Mouse (Mus musculus): Measurements from ENCODE around the gene Grap2. TPM values are rescaled to one million over a fixed set of nuclear protein-coding genes. Genes with fewer than 3 reads are reported as not detected.
"Not testable (repeated sequence)": the region's sequence is repeated elsewhere in the genome, so short reads cannot be mapped to it uniquely, and the experiment has no call there.

Gene Grap2
- total RNA-seq, 2 experiments from 2014 or later = 159 to 164 TPM

DNA sequence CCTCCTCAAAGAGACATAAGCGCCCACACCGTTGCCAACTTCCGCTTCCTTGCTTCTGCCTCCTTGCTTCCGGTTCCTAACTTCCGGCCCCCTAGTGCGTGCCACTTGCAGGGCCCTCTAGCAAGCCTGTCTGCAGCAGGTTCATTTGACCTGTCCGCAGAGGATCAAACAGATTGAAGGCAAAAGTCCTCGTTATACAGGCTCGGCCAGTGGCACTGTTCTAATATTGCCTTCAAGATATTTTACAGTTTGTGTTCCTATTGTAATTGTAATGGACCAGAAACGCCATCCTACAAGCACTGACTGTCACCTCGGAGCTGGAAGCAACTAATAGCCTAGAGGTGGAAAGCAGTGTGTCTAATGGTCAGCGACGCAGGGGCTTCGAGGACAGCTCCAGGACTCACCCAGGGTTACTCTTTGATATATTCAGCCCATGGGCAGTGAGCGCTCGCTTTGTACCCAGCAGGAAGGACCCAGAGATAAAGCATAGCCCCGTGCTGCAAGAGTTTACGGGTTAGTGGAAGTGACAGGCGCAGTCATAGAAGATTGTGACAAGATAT lies 7.2 kb upstream of the Grap2 start, which contains the start of gene Enthd1:
TSS of gene Enthd1 (minus strand) at position 51 of the 560 bp plus-strand sequence.
- ATAC-seq (replicated peaks; ENCODE audit: low FRiP score, poor library complexity, severe bottlenecking) = no peak

DNA sequence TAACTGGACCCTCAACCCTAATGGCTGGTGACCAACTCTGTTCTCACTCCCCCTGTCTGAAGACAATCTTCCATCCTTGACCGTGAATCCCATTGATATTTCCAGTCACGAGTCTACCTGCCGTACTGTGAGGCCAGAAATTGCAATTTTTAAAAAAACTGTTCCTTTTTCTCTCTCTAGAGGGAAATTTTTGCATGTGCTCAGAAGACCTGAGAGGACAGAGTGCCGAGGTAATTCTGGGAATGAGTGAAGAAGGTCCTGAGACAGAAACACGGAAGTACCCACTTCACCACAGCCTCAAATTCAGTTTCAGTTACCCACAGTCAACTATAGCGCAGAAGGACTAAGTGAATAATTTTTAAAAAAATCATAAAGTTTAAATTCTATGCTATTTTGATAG lies 5.7 kb upstream of the Grap2 start:
- ATAC-seq (replicated peaks; ENCODE audit: low FRiP score, poor library complexity, severe bottlenecking) = no peak

DNA sequence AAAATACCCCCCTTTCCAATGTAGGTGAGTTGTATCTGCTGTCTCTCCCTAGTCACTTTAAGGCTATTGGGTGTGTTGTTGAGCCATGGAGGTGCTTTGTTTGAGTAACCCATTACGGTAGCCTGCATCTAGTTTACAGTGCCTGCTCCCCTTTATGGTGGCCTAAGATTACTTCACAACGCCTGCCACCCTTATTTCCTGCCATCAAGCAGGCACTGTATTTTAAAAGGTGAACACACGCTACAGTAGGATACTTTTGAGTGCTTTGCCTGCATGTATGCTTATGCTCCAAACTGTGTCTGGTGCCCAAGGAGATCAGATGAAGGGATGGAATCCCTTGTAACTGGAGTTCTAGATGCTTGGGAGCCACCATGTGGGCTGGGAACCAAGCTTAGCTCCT lies 5.3 kb upstream of the Grap2 start:
- ATAC-seq (replicated peaks; ENCODE audit: low FRiP score, poor library complexity, severe bottlenecking) = no peak

DNA sequence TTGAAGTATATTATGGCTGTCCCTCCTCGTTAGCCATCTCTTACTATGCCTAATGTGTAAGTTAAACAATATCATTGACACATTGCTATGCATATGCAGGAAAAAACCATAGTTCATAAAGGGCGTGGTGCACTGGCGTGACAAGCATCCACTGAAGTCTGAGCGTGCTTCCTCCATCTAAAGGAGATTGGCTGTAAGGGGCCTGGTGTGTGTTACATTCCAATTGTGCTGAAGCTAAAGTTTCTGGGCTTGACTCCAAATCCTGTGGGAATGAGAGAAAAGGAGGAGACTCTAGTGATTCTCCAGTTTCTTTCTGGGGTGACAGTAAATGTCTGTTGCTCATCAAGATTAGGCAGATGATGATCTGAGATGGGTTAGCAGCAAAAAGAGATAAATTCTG lies 4.7 kb upstream of the Grap2 start:
- no peak for ATAC-seq (replicated peaks; ENCODE audit: low FRiP score, poor library complexity, severe bottlenecking)

DNA sequence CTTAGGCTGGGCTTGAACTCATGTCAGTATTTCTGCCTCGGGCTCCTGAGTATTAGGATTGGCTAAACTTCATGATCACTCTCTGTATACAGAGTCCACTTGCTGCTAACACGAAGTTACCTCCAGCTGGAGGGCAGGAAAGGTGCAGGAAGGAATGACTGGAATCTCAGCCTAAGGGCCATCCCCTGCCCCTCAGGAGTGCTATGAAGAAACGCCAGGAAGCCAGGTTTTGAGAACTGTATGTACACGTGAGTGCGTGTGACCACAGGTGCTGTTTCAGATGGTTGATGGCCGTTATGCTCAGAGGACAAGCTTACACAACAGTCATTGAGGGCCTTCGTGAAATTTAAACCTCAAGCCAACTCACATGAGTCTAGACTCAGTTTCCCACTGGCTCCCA lies 3.2 kb upstream of the Grap2 start:
- ATAC-seq (replicated peaks; ENCODE audit: low FRiP score, poor library complexity, severe bottlenecking) = 0 out of 2 replicates have a peak, but pooled peaks have one; percentile 32

DNA sequence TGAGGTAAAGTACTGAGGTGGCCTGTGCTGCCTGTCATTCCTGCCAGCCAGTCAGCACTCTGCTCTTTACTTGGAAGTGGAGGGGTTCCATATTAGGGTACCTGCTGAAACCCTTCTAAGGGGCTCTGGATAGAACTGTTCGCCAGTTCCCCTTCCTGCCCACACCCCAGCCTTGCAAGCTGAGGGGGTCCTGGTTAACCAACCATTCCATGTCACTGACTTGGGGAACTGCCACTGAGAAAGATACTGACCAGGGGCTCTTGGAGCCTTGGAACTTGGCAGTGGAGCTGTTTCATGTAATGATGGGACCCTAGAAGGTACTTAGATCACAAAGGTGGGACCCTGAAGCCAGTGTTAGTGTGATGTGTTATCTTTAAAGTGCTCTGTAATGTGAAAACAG lies 2.2 kb upstream of the Grap2 start:
- no peak for ATAC-seq (replicated peaks; ENCODE audit: low FRiP score, poor library complexity, severe bottlenecking)

DNA sequence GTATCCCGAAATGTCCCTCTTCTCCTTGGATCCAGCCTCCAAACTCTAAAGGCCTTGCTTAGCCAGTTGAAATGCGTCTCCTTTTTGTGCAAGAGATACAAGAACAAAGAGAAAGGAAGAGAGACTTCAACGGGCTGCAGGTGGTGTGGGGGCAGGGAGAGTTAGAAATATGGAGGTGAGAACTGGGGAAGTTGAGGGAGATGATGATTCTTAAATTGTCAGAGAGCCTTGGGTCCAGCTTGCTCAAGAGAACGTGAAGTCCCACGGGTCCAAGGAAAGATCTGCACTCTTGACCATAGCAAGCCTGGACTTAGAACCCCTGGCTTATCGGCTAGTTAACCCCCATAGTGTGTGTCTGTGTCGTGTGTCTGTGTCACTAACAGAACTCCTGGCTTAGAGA lies 783 bp upstream of the Grap2 start:
- ATAC-seq (replicated peaks; ENCODE audit: low FRiP score, poor library complexity, severe bottlenecking) = no peak

DNA sequence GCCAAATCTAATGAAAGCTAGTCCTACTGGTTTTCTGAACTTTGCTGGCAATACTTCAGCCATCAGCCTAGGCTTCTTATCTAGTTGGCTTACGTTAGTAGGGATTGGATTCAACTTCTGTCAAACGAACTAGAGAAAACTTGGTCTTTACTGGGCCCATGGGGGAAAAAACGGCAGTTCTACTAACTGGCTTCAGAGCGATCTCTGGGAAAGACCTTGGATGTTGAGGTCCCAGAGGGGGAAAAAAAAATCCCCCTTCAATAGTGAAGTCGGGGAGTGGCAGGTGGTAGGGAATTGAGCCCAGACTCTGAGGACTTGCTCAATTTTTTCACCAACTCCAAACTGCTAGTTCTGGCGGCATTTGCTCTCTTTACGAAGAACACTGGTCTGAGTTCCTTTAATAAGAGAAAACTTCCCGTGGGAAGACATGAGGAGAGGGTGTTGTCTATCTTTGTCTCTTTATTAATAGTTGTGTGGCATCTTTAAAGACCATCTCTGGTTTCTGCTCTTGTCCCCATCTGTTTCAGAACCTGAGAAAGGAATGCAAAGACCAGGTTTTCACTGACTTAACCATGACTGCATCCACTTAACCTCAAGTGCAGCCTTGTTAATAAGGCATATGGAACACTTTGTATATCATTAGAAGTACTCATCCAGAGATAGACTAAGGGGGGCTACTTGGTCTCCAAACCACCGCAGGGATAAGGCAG lies 572 bp downstream of the Grap2 start:
- no peak for ATAC-seq (replicated peaks; ENCODE audit: low FRiP score, poor library complexity, severe bottlenecking)

DNA sequence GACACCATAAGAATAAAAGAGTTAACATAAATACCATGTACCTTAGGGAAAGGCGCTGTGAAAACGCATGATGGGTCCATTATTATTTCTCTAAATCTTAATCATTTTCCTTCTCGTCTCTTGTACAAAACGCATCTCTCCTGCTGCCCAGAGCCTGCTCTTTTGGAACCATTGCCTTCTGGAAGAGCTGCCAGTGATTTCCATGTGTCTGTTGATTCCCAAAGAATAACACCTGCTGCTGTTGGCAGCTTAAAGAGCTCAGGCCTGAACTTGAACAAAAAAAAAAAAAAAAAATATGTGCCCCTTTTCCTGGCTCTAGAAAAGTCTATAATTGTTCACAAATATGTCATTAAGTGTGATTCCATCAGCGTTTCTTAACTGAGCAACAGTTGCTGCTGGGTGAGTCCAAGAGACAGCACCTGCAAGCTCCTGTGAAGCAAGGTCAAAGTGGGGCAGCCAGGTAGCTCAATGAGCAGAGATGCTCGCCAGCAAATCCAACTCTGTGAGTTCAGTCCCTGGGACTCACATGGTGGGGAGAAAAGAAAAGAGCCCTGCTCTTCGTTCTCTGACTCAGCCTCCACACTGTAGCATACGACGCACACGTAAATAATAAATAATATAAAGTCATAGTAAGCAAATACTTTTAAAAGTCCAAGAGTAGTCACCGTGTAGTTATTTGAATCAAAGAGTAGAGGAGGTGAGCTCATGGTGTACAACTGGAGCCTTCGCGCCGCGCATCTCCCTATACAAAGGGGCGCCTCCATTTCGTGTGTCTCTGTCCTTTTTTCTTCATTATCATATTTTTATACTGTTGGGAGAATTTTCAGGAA lies 2.0 kb downstream of the Grap2 start:
- ATAC-seq (replicated peaks; ENCODE audit: low FRiP score, poor library complexity, severe bottlenecking) = no peak

DNA sequence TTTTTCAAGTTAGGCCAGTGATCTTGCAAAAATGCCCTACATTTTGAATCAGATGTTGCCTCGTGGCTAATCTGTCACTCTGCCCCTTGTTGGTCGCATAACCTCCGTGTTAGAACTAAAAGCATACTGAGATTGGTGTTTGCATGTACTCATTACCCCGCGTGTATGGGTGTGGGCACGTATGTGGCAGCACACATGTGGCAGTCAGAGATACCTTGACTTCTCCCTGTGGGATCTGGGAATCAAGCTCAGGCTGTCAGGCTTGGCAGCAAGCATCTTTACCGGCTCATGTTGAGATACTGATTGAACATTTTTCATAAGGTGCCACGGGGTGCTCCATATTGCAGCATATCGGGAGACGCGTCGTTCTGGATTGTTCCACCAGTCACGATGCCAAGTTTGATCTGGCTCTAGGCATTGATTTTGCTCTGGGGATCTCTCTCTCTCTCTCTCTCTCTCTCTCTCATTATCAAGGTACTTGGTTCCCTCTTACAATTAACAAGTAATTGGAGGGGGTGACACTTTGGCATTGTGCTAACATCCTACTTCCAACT lies 3.5 kb downstream of the Grap2 start:
- no peak for ATAC-seq (replicated peaks; ENCODE audit: low FRiP score, poor library complexity, severe bottlenecking)

DNA sequence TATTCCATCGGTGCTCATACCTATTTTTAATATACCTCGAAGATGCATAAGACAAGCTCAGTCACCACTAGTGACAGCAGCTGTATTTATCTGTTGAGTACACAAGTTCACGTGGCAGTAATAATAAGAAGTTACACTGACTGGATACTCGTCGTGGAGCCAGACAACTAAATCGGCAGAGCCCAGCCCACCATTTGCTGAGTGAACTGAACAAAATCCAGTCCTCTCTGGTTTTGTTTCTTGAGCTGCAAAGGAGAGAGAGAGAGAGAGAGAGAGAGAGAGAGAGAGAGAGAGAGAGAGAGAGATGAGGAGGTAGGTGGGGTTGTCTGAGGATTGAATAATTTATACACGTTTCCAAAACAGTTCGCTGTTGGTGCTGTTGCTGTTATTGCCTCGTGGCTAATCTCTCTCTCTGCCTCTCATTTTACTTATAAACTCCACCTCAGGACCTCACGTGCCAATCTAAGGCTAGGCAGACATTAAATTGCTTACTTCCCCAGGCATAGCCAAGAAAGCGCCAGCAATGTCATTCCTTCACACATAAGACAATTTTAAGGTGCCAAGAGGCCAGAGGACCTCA lies 4.1 kb downstream of the Grap2 start:
- ATAC-seq (replicated peaks; ENCODE audit: low FRiP score, poor library complexity, severe bottlenecking) = no peak

DNA sequence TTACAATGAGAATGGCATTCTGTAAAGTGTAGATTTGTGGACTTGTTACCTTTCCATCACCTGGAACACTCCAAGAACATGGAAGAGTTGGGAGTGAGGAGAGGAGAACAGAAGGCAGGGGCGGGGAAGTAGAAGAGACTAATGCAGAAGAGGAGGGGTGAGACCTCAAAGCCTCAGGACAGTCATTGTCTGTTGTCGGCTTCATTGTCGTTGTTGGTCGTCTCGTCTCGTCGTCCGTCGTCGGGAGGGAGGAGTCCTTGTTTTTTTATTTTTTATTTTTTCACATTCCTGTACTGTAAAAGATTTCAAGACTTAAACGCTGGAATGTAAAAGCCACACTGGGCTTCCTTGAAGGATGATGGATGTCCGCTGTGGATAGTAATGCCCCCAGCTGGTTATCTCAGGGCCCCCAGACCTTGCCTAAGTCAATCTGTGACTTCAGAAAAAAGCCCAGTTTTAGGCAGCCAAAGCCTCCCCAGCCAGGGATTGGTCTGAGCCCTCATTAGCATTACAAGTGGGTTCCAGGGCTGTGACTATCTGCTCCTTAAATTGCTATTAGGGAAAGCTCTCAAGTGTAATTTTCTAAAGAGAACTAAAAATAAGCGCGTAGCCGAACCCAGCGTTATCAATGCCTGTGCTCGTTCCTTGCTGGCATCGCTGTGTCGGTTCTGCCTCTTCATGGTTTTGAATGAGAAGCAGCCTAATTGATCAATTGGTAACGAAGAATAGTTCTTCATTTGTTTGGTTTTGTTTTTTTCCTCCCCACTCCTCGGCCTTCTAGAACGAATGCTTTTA lies 5.0 kb downstream of the Grap2 start:
- no peak for ATAC-seq (replicated peaks; ENCODE audit: low FRiP score, poor library complexity, severe bottlenecking)

DNA sequence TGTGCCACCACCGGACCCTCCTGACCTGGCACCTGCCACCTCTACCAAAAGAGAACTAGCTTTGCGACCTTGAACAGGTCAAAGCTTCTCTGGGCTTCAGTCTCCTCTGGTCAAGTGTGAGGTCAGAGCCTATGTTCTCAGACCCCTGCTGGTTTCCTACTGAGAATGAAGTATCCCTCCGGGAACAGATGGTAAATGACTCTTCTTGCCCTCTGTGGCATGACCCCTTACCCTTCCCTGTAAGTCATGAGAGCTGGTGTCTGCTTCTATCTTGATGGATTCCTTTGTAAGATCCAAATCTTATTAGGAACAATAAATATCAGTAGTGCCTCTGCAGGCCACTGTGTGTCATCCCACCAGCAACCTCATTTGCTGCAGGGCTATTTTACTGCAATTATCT lies 6.7 kb downstream of the Grap2 start:
- ATAC-seq (replicated peaks; ENCODE audit: low FRiP score, poor library complexity, severe bottlenecking) = no peak

DNA sequence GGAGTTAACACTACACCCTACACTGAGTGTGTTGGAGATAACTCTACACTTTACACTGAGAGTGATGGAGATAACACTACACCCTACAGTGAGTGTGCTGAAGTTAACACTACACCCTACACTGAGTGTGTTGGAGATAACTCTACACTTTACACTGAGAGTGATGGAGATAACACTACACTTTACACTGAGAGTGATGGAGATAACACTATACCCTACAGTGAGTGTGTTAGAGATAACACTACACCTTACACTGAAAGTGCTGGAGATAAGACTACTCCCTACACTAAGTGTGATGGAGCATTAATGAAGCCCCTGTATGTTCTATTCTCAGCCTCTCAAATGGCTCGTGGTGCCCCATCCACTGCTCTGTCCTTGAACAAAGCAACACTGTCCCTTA lies 8.2 kb downstream of the Grap2 start:
- ATAC-seq (replicated peaks; ENCODE audit: low FRiP score, poor library complexity, severe bottlenecking) = not testable (repeated sequence)

DNA sequence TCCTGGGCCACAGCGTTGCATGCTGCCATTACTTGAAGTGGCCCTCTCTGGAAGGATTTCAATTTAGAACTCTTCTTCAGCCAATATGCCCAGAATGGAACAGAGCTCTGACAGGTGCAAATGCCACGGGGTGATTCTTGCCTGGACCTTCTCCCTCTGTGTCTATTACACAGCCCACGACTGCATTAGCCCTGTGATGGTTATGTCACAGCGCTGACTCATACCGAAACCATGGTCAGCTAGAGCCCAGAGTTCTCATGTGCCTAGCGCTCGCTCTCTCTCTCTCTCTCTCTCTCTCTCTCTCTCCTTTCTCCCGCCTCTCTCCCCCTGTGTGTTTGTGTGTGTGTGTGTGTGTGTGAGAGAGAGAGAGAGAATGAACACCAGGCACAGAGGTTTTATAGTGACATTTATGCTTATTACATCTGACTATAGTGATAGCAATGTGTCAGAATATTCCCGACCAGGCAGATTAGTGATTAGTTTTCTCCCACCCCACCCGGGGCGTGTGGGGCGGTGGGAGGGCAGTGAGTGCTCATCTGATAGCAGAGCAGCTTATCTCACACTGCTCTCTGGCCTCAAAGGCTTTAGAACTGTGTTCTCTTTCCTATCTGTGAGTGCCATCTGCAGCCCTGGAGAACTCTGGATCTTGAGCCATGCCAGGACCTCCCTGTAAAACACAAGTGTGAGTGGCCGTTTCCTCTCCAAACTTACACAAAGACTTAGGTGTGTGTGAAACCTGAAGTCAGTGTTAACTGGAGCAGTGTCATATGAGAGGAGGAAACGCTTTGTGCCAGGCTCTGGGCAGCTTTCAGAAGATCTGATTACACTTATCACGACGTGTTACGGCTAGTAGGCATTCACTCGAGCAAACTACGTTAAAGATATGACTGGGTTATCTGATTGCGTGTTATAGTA lies 10.4 kb downstream of the Grap2 start:
- ATAC-seq (replicated peaks; ENCODE audit: low FRiP score, poor library complexity, severe bottlenecking) = no peak

DNA sequence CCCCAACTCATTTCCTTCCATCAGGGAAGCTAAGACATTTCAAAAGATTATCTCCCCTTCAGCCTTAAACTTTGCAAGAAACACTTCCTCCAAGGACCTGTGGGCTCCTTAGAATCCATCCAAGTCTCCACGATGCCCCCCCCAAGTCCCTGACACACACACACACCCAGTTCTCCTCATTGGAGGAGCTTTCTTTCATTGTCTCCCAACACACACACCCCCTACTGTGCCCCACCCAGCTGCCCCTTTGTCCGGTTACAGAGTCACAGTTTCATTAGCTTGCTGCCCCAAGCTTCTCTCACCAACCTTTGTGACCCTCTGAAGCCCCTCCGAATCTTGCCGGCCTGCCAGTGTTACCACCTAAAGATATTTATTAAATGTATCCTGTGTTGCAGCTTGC lies 13.9 kb downstream of the Grap2 start:
- no peak for ATAC-seq (replicated peaks; ENCODE audit: low FRiP score, poor library complexity, severe bottlenecking)

DNA sequence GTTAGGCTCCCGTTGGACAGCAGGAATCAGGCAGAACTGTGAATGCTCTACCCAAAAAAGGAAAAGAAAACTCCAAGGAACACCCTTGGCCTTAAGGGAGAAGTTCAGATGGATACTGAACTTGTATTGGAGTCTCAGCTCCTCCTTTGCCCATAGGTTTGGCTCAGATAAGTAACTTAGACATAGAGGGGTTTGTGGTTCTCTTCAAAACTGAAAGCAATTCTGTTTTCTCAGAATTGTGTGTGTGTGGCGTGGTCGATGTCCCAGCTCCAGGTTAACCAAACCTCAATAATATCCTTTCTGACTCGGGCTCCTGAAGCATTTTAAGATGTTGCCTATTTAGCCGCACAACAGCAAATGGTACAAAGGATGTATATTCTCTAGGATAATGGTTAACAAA lies 18.2 kb downstream of the Grap2 start:
- no peak for ATAC-seq (replicated peaks; ENCODE audit: low FRiP score, poor library complexity, severe bottlenecking)

DNA sequence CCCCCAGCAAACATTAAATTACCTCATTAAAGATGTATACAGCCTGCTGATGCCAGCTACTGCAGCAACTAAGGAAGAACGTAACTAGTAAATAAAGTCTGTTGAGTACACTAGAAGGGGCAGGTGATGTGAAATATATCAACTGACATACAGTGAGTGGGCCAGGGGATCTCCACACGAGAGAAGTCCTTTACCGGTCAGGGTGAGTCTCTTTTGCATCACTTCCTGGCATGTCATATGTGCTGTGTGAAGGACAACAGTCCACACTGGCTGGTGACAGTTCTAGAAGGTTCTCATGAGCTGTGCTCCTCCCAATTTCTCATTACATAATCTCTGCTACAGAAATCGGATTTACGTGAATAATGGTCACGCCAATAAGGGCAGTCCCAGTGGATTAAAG lies 20.3 kb downstream of the Grap2 start:
- ATAC-seq (replicated peaks; ENCODE audit: low FRiP score, poor library complexity, severe bottlenecking) = no peak

DNA sequence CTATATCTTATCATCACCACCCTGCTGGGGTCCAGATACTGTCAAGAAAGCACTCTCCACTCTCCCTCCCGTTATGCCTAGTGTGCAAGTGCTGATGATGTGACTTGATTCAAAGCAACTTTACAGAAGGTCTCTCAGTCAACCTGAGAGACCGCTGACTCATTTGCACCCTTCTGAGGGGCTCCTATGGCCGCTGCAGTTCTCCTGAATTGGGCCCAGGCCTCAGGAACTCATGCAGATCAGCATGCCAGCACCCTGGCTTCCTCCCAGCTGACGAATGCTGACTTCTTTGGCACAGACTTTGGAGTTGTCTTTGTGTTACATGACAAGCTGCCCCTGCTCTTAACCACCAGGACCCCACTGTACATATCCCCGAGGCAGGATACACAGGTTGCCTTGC lies 21.5 kb downstream of the Grap2 start:
- ATAC-seq (replicated peaks; ENCODE audit: low FRiP score, poor library complexity, severe bottlenecking) = no peak

Data from erythroblast, adult 5-6 weeks (primary cell).